8 mouse cellular contexts compared by ENCODE assay signal in the genomic region with DNA sequence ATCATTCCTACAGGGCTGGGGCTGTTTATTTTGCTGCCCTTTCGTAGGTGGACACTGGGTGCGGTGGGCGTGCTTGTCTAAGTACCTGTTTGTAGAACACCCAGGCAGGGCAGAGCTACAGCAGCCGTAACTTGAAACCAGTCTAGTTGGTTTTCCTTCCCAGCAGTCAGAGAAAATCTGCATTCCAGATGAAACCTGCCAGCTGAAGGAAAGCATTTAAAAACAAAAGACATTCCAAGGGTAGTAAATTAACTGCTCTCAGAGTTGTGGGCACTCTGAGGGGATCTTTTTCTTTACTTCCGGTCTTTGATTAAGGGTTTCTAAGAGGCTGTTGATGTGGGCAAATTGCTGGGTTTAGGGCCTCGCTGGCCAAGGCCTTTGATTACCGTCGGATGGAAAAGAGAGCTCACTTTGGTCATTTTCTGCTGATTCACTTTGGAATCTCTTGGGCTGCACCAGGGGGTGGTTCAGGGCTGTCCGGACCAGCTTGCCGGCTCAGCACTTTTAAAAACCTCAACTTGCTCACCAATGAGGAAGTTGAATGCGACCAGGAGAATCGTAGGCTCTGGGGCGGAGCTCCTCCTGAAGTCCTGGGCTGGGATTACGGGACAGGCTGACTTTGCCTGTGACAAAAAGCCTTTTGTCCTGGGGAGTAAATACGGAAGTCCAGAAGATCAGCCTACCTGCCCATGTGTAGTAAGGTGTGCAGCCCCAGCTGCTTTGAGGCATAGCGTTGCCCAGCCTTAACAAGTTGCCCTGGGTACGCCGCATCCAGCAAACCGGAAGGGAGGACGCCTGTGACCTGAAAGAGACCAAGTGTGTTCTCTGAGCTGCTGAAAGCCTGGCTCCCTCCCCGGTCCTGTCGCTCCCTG.
A peak's percentile ranks its signal among the peaks of the same experiment; 100 is the strongest.
DNase-seq lines count a peak whose midpoint lies in the region; ATAC-seq lines count a peak whose summit lies in the region.

No protein-coding gene starts in this region.

- peak overlapping the region; percentile 37 for H3K4me3 ChIP-seq in lung, embryonic 15.5 days

- no peaks in the 10 kb centered on the region for H3K9me3 ChIP-seq in lung, embryonic 15.5 days

- H3K27ac ChIP-seq in lung, embryonic 15.5 days, result peak overlapping the region; percentile 90

- peak; percentile 80 for ATAC-seq in lung, embryonic 15.5 days (ENCODE audit: borderline replicate concordance, extremely low read depth, low FRiP score, low TSS enrichment)

- no peaks in the 10 kb centered on the region for H3K27me3 ChIP-seq in lung, embryonic 15.5 days

- peak; percentile 83 for DNase-seq in R1 (ENCODE audit: low read depth, low spot score)
- DNase-seq in embryo, embryonic 10.5 days (ENCODE audit: low spot score), result peak; percentile 64
- peak; percentile 45 for DNase-seq in heart, adult 8-10 months (ENCODE audit: low spot score)
- peak; percentile 80 for DNase-seq in kidney, adult 18-20 months
- DNase-seq in ovary, postnatal 10 days (ENCODE audit: low spot score), result peak; percentile 14
- no peak for DNase-seq in cerebellum, postnatal 4 days (ENCODE audit: low spot score in 2 of 2)
- DNase-seq in left cerebral cortex, postnatal 36 days (ENCODE audit: low spot score in 2 of 2), result no peak

- H3K36me3 ChIP-seq in lung, embryonic 15.5 days, result no peaks in the 10 kb centered on the region

- H3K4me2 ChIP-seq in lung, embryonic 15.5 days, result peak overlapping the region; percentile 62

- peak overlapping the region; percentile 38; the same call in 1 of the 2 replicates for H3K9ac ChIP-seq in lung, embryonic 15.5 days

- WGBS in lung, embryonic 15.5 days, result 14% methylated on average over 22 of the region's 22 CpGs

- intact Hi-C loops in left cerebral cortex, postnatal 36 days (cut with DNase I), result no loop called here

- peaks cover 14% of the 10 kb centered on the region; the same call in 1 of the 2 replicates for H3K4me1 ChIP-seq in lung, embryonic 15.5 days

Comparison
In these comparisons a context has a peak if more than half of its experiments do, and no peak if none do; other contexts are left out.
1. DNase-seq: peak in R1 (single experiment), embryo, embryonic 10.5 days (single experiment), heart, adult 8-10 months (single experiment), kidney, adult 18-20 months (single experiment) and ovary, postnatal 10 days (single experiment); none in cerebellum, postnatal 4 days (0 of 2) and left cerebral cortex, postnatal 36 days (0 of 2).